Mouse (Mus musculus): Measurements from ENCODE around the gene Myh6.
A peak's percentile ranks its signal among the peaks of the same experiment; 100 is the strongest.

Gene Myh6

GRCm38 (mm10) chr14:54932645-54933150 is 34.0 kb downstream of the Myh6 start, which contains the start of gene Il25:
Gene Il25 (plus strand): TSS chr14:54932695.
- no peak for DNase-seq (ENCODE audit: low read depth)

- DNase-seq (ENCODE audit: low read depth): no peak
Measured at GRCm38 (mm10) chr14:54930431-54930830, 36.3 kb downstream of the Myh6 start.

- no peak for DNase-seq (ENCODE audit: low read depth)
Measured at GRCm38 (mm10) chr14:54929801-54930200, 36.9 kb downstream of the Myh6 start.

GRCm38 (mm10) chr14:54927296-54927695 is 39.4 kb downstream of the Myh6 start:
- DNase-seq (ENCODE audit: low read depth): no peak

GRCm38 (mm10) chr14:54926401-54927158 is 40.1 kb downstream of the Myh6 start:
- no peak for DNase-seq (ENCODE audit: low read depth)

- DNase-seq (ENCODE audit: low read depth): no peak
Measured at GRCm38 (mm10) chr14:54925349-54926342, 41.1 kb downstream of the Myh6 start, which contains the start of gene Efs. Gene Efs (minus strand): TSS chr14:54926126.

- no peak for DNase-seq (ENCODE audit: low read depth)
Measured at GRCm38 (mm10) chr14:54924641-54925348, 41.9 kb downstream of the Myh6 start.

- DNase-seq (ENCODE audit: low read depth): no peak
Measured at GRCm38 (mm10) chr14:54920076-54920685, 46.5 kb downstream of the Myh6 start.

- DNase-seq (ENCODE audit: low read depth): no peak
Measured at GRCm38 (mm10) chr14:54913343-54913742, 53.4 kb downstream of the Myh6 start.

GRCm38 (mm10) chr14:54912886-54913285 is 53.8 kb downstream of the Myh6 start, which contains the start of gene Slc22a17:
Gene Slc22a17 (minus strand): TSS chr14:54913132.
- no peak for DNase-seq (ENCODE audit: low read depth)

GRCm38 (mm10) chr14:54912109-54912850 is 54.4 kb downstream of the Myh6 start:
- DNase-seq (ENCODE audit: low read depth): no peak

- DNase-seq (ENCODE audit: low read depth): no peak
Measured at GRCm38 (mm10) chr14:54908682-54909081, 58.0 kb downstream of the Myh6 start.

GRCm38 (mm10) chr14:54903641-54904040 is 63.1 kb downstream of the Myh6 start:
- DNase-seq (ENCODE audit: low read depth): no peak

GRCm38 (mm10) chr14:54900383-54900782 is 66.3 kb downstream of the Myh6 start:
- DNase-seq (ENCODE audit: low read depth): peak; percentile 63

GRCm38 (mm10) chr14:54897445-54897844 is 69.3 kb downstream of the Myh6 start:
- DNase-seq (ENCODE audit: low read depth): no peak

GRCm38 (mm10) chr14:54894296-54895151 is 72.2 kb downstream of the Myh6 start:
- no peak for DNase-seq (ENCODE audit: low read depth)

GRCm38 (mm10) chr14:54893651-54894181 is 73.0 kb downstream of the Myh6 start:
- DNase-seq (ENCODE audit: low read depth): peak; percentile 99

GRCm38 (mm10) chr14:54892200-54892599 is 74.5 kb downstream of the Myh6 start, which contains the start of gene Pabpn1:
Gene Pabpn1 (plus strand): TSS chr14:54892500.
- no peak for DNase-seq (ENCODE audit: low read depth)
